Mouse (Mus musculus) Muller cell, postnatal 12 days (primary cell): ENCODE results near the gene Rbbp5.
A peak's percentile ranks its signal among the peaks of the same experiment; 100 is the strongest.
"Not testable (repeated sequence)": the region's sequence is repeated elsewhere in the genome, so short reads cannot be mapped to it uniquely, and the experiment has no call there.

ENCODE experiments used
- DNase-seq: peaks from one replicate; pipeline ENCODE4 v3.0.0-alpha.2; 2015; ENCODE audit errors: inconsistent ontology term

The Rbbp5 gene

DNA sequence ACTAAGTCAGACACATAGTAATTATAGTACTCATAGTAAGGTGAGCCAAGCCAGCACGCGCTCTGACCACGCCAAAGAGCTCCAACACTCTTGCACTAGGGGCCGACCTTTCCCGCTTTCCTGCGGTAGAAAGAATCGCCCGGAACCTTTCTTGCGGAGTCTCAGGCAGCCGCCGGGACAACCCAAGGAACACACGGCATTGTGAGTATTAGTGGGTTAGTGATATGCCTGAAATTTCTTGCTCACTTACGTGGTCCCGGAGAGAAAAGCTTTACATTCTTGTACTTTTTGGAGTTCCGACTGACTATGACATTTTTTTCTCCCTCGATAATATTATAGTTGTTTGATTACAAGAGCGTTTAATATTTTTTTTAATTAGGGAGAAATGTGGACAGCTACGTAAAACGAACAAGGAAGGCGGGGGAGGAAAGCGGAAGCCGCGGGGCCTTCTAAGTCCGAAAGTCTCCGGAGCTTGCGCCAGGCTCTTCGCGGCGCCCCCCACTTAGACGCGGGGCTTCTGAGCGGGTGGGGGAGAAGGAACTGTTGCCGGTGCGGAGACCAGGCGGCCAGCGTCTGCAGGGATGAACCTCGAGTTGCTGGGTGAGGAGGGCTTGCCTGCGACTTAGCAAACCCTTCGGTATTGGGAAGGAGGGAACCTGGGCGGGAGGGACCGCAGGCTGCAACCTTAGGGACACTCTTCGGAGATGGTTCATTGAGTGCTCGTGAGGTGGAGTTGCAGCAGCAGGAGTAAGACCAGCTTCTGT lies at the start of gene Rbbp5:
TSS of gene Rbbp5 (plus strand) at position 438 of the 764 bp plus-strand sequence.
- peak; percentile 97 for DNase-seq

DNA sequence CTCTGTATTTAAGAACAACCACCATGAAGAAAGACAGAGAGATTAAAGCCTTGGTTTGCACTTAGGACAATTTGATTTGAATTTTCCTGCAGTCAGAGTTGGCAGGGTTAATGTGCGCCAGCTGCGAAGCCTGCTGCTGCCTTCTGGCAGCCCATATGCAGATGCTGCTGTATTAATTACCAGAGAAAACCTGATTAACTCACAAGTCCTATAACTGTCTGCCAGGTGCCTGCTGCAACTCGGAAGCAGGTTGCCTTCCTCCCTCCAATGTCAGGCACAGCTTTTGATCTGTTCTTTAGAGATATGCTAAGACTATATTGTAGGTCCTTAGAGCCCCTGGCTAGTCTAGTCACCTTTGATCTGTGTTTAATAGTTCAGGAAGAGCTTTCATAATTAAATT lies 46.3 kb upstream of the Rbbp5 start:
- DNase-seq: no peak

DNA sequence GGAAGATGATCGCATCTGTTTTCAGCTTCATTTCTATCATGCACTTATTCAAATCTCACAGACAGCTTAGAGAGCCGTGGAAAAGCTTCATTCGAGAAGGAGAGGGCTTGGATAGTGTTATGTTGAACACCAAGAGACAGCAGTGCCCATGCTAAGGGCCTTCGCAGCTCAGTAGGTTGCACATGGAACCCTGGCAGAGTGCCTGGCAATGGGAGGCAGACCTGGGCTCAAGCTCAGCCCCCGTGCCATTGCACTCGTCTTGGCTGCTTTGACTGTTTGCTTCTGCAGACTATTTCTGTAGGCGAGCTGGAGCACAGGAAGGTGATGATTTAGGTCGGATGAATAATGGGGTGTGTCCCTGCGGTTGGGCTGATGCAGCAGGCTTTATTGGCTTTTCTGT lies 45.4 kb upstream of the Rbbp5 start:
- DNase-seq: peak; percentile 23

DNA sequence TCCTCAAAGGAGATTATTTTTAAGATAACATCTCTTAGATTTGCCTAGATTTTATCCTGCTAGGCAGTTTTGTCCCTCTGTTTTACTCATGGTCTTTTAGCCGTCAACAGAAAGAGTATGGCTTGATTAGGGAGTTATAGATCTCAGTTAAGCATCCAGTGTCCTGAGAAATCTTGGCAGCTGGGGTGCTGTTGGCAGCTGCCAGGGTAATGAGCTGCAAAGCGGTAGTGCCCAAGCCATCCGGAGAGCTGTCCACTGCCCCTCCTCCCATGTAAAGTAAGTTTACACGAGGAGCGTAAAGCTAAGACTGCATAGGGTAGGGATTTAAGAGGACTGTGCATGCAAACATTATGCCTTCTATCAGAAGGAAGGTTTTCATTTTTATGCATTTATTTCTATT lies 43.8 kb upstream of the Rbbp5 start:
- DNase-seq: no peak

DNA sequence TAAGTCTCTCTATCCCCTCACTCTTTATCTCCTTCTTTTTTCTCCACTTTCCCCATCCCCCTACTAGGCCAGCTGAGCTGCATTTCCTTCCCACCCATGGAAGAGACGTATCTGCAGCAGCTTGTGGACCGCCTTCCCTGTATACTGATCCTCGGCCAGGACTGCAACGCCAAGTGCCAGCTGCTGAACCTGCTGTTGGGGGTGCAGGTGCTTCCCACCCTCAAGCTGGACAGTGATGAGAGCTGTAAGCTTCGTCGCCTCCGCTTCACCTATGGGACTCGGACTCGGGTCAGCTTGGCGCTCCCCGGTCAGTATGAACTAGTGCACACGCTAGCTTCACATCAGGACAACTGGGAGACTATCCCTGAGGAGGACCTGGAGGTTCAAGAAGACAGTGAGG lies 43.1 kb upstream of the Rbbp5 start:
- DNase-seq: no peak

DNA sequence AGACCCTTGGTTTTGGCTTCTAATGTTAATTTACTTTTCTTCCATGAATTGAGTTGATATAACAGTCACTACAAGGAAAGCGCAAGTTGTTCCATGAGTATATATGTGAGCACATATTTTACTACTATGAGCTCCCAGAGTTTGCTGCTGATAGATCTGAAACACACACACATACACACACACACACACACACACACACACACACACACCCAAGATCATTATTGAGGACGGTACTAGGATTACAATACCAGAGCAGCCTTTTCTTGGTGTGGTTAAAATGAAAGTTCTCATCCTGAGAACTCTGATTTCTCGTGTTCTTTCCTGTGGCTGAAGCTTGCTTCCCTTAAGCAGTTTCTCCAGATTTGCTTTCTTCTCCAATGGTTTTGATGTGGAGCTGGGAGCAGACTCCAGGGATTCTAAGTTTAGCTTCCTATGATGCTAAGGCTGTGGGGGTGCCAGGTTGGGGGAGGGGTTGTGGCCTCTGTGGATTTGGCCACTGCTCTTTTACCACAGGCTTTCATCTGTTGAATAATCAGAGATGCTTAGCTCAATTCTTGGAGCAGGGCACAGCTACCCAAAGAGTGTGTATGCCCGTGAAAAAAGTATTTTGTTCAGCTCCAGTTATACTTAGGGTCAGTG lies 40.7 kb upstream of the Rbbp5 start:
- peak; percentile 88 for DNase-seq

DNA sequence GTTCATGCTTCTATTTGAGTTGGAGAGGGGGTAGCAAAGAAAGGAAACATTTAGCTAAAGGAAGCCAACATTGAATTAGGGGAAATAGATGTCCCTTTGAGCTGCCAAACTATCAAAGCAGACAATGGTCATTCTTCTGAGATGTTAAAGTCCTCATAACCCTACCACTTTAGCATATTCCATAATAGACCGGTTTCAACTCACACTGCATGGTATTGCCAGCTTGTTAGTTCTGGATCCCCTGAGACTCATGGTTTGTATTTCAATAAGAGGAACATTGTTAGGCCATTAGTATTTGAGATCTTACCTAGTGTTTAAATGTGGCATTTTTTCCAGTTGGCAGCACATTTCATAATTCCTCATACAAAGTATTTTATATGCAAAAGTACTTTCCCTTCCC lies 40.2 kb upstream of the Rbbp5 start:
- DNase-seq: no peak

DNA sequence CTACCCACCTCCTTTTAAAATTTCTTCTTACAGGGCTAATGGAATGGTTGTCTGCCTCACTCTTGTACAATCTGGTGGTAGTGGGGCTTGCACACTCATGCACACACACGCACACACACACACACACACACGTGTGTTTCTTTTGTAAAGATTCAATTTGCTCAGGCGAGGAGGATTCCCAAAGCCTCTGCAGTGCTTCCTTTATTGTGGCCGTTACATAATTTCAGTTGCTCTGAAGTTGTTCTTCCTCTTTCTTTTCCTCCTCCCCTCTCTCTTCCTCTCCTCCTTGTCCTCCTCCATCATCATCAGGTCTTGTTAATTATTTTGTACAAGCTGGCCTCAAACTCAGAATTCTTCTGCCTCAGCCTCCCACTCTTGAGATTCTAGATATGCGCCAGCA lies 39.8 kb upstream of the Rbbp5 start:
- no peak for DNase-seq

DNA sequence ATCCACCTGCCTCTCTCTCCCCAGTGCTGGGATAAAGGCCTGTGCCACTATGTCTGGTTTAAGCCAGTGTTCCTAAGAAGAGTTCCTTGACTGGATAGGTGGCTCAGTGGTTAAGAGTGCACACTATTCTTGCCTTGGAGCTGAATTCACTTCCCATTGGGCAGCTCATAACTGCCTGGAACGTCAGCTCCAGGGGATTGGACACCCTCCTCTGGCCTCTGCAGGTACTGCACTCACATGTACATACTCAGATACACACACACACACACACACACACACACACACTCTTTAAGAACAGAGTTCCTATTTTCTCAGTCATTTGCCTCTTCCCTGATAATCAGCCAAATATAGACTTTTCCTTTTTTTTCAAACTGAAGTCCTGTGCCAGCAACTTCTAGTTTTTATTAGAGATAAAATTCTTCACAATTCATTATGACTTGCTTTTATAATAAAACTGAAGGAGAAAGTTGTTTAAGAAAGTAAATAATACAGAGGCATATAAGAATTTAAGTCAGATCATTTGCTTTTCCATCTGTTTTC lies 36.2 kb upstream of the Rbbp5 start:
- no peak for DNase-seq

DNA sequence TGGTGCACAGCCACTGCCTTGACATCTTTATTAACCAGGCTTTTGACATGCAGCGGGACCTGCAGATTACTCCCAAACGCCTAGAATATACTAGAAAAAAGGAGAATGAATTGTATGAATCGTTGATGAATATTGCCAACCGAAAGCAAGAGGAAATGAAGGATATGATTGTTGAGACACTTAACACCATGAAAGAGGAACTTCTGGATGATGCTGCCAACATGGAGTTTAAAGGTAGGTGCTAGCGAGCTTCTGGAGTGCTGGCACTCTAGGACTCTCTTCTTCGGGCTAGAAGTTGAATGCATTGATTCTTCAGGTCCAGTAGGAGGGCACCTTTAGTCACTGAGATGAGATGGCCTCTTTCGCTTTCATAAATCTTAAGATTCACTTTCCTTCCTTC lies 27.4 kb upstream of the Rbbp5 start:
- DNase-seq: no peak

DNA sequence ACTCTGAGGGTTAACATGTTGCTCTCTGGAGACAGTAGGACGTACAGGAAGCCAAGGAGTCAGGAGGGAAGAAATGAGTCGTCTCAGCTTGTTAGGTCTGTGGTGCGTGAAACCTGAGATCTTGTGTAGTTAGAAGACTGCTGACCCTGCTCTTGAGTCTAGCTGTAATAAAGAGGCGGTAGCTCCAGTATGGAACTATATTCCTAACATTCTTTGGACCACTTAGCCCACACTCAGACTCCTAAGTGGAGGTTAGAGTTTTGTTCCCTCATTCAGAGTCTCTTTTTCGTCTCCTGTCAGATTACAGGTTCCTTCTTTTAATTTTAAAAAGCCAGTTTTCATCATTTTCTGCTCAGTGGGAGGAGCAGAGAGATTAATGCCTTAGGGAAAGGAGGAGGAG lies 12.5 kb upstream of the Rbbp5 start:
- no peak for DNase-seq

DNA sequence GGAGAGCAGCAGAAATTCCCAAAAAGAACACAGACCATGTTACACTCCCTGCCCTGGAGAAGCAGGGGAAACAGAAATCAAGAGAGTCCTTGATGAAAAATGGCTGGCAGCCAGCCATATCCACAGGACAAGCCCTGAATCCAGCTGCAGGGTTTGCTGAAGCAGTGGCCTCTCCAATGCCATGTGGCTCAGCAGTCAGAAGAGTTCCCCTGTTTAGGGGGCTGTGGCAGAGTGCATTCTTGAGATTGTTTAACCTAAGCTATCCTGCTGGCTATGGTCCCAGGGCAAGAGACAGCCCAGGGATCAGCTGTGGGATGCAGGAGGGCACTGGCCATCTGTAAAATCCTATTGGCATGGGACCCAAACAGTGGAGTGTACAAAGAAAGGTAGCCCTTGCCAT lies 8.2 kb upstream of the Rbbp5 start:
- DNase-seq: peak; percentile 66

DNA sequence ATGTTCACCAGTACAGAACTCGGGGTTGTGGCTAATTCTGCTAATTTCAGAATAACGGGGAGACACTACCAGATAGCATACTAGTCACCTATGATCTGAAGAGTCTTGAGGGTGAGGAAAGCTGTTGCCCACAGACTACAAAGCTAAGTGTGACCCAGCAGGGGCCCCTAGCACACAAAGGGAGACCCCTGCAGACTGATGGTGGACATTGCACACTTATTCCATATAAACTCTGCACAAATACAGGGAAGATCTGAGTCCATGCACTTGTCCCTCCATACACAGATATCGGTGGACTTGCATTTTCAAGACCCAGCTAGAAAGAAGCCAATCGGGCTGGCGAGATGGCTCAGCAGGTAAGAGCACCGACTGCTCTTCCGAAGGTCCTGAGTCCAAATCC lies 7.6 kb upstream of the Rbbp5 start:
- no peak for DNase-seq

DNA sequence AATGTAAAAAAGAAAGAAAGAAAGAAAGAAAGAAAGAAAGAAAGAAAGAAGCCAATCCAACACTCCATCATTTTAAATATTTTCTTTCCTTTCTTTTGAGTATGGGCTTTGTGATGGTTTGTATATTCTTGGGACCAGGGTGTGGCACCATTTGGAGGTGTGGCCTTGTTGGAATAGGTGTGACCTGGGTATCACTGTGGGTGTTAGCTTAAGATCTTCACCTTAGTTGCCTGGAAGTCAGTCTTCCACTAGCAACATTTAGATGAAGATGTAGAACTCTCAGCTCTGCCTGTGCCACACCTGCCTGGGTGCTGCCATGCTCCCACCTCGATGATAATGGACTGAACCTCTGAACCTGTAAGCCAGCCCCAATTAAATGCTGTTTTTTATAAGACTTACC lies 7.1 kb upstream of the Rbbp5 start:
- not testable (repeated sequence) for DNase-seq

DNA sequence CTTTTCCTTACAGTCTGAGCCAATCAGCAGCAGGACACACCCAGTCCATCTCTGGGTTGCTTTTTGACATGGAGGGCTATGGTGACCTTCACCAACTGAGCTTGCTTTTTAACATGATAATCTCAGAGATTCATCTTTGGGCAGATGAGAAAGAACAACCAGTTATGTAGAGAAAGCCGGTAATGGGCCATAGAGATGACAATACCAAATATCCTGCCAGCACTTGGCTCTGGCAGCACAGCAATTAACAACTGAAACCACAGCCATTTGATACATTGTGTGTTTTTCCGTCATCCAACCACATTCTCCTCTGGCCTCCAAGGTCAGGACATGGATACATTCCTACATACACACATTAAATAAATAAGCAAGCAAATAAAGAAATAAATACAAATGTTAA lies 6.1 kb upstream of the Rbbp5 start:
- peak; percentile 67 for DNase-seq

DNA sequence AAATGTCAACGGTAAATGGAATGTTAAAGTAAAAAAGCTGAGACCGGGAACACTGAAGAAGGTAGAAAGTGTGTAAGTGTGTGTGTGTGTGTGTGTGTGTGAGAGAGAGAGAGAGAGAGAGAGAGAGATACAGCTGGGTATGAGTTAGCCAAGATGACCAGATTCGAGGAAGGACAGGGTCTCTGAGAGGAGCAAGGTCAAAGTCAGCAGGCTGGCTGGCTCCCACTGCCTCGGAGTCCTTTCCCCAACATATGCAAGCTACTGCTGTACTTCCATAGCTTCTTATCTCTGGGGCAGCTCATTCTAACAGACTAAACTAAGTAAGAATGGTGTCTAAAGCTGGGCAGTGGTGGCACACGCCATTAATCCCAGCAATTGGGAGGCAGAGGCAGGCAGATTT lies 5.7 kb upstream of the Rbbp5 start:
- no peak for DNase-seq

DNA sequence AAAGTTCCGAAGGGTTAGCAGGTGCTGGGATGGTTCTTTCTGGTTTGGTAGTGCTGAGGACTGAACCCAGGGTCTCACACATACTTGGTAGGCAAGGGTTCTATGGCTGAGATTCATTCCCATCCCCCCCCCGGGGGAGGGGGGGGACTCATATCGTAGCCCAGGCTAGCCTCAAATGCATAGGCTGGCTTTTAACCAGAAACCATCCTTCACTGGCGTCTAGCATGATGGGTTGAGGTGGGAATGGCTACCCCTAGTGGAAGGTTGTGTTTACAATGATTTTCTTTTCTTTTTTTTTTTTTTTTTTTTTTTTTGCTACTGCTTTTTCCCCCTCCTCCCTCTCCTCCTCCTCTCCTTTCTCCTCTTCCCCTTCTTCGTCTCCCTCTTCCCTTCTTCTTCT lies 4.6 kb upstream of the Rbbp5 start:
- DNase-seq: peak; percentile 14

DNA sequence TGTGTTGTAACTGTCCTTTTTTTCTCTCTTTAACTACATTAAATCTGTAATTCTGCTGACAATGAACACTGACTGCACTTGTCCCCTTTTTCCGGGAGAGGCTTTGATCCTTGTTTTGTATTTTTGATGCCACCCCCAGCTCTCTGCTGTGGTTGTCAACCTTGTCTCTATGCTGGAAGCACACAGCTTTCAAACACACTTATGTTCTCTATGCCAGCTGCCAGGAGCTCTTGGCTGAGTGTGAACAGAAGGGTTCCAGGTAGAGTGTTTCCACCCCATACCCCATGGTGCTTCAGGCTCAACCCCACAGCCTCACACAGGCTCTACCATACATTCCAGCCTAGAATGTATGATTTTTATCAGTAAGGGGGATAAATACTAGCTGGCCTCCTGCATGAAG lies 2.7 kb upstream of the Rbbp5 start:
- no peak for DNase-seq

DNA sequence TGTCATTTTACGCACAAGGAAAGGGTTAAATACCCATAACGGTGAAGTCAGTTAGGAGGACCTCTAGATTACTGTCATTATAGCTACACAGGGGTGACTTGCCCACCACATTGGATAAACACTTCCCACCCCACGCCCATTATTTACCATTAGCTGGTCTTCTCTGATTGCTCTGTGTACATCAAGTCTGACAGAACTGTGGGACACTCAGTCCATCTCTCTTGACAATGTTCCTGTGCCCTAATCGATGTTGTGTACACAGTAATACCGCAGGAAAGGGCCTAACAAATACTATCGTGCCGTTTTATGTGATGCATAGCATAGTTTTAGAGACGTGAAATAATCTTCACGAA lies 614 bp upstream of the Rbbp5 start:
- no peak for DNase-seq

DNA sequence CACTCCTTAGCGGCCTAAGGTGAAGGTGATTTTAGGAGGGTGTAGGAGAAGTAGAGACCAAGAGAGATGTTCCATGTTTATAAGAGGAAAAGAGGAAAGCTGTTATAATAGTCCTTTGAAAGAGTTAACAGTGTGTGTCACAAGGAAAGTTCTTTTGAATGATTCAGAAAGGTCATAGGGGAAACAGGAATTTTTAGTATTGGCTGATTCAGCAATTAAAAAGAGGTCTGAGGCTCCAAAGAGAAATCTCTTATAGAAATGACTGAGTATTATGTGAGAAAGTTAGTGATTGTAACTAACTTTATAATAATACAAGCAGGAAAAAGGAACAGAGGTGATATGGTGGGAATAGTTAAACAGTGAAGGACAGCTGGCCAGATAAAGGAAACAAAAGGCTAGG lies 2.3 kb downstream of the Rbbp5 start:
- no peak for DNase-seq

DNA sequence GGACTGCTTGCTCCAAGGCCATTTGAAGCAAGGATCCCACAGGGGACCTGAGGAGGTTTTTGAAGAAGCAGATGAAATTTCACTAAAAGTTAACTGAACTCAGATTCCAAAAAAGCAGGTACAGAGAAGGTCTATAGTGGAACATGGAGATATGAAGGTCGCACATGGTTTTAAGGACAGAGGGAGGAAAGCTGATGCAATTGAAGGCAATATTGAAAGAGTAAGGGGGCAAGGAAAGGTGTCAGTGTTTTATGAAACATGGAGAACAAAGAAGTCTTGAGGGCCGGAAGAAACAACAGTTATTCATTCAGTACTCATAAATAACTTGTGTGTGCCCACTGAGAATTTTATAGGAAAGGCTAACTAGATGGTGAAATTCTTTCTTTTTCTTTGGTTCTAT lies 4.5 kb downstream of the Rbbp5 start:
- DNase-seq: no peak

DNA sequence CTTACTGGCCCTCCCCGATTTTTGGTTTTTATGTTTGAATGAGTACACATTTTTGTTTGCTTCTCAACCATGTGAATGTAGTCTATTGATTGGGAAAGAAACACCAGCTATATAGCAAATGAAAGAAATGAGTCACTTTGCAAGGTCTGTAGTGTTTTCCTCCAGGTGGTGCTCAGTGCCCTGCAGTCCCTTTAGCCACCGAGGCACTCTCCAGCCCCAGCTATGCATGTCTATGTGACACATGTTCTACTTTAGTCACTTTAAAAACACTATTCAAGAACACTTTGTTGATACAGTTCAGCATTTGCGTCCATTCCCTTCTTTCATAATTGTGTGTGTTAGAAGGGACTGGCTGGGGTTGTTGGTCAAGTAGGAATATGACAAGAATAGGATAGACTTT lies 6.1 kb downstream of the Rbbp5 start:
- DNase-seq: no peak

DNA sequence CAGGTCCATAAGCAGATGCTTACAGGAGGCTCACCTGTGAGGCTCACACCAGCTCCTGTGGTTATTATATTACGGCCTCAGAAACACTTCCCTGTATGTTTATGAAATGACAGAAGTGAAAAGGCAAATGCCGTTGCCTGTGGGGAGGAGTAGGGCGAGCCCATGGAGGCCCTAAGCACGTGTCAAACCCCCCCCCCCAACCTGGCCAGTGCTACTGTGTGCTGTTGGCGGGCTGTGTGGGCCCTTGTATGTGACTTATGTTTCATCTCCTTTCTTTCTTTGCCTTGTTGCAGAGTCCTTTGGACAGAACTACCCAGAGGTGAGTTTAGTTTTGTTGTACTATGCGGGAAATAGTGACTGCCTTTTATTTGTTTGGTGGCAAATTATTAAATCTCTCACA lies 6.6 kb downstream of the Rbbp5 start:
- DNase-seq: no peak

DNA sequence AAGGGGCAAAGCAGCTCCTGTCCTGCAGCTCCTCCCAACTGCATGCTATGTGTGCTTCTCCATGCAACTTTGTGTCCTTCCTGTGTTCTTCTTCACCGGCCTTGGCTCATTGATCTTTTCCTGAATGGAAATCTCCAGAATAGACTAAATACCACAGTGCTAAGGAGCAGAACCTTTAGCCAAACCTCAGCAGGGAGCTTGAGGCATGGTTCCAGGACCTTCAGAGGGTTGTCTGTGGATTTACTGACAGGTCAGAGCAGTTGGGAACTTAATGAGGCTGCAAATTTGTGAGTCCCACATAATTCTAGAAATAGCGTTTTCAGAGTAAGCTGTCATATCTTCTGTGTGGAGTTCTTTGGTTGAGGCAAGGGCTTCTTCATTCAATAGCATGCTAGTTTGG lies 23.4 kb downstream of the Rbbp5 start:
- peak; percentile 62 for DNase-seq
